Mouse (Mus musculus): ENCODE data around the gene Aqp7. TPM values are rescaled to one million over a fixed set of nuclear protein-coding genes. Genes with fewer than 3 reads are reported as not detected.

Gene Aqp7
- polyA plus RNA-seq, 1 experiment = not detected

GRCm38 (mm10) chr4:41026086-41026787 is 21.7 kb downstream of the Aqp7 start:
- Histone ChIP-seq H3K27me3 (replicated peaks) (no peaks in the 10 kb centered on the region), H3K4me3 (replicated peaks) (no peak overlapping the region), H3K4me1 (peaks cover 28% of the 10 kb centered on the region), H3K9me3 (no peaks in the 10 kb centered on the region), H3K36me3 (replicated peaks; ENCODE audit: low read length) (peaks cover 84% of the 10 kb centered on the region)
- TF ChIP-seq GATA1 (IDR thresholded peaks at IDR 0.05; ENCODE audit: borderline replicate concordance, low read length) (no peak), FLI1 (IDR thresholded peaks at IDR 0.05; ENCODE audit: low read length) (no peak)

- H3K4me1 ChIP-seq = peaks cover 17% of the 10 kb centered on the region
- H3K4me3 ChIP-seq (replicated peaks) = no peak overlapping the region
- no peaks in the 10 kb centered on the region for H3K9me3 ChIP-seq
- peaks cover 94% of the 10 kb centered on the region for H3K36me3 ChIP-seq (replicated peaks; ENCODE audit: low read length)
- TF ChIP-seq GATA1 (IDR thresholded peaks at IDR 0.05; ENCODE audit: borderline replicate concordance, low read length) (no peak), FLI1 (IDR thresholded peaks at IDR 0.05; ENCODE audit: low read length) (no peak)
- no peaks in the 10 kb centered on the region for H3K27me3 ChIP-seq (replicated peaks)
Observed at GRCm38 (mm10) chr4:41021094-41021493, 26.8 kb downstream of the Aqp7 start.

- peaks cover 4% of the 10 kb centered on the region; the same call in 1 of the 2 replicates for H3K4me1 ChIP-seq
- no peak overlapping the region for H3K4me3 ChIP-seq (replicated peaks)
- H3K36me3 ChIP-seq (replicated peaks; ENCODE audit: low read length) = peaks cover 96% of the 10 kb centered on the region
- TF ChIP-seq FLI1 (IDR thresholded peaks at IDR 0.05; ENCODE audit: low read length) = no peak
- no peak for TF ChIP-seq GATA1 (IDR thresholded peaks at IDR 0.05; ENCODE audit: borderline replicate concordance, low read length)
- no peaks in the 10 kb centered on the region for H3K27me3 ChIP-seq (replicated peaks)
- H3K9me3 ChIP-seq = no peaks in the 10 kb centered on the region
Observed at GRCm38 (mm10) chr4:41015798-41016197, 32.1 kb downstream of the Aqp7 start.

- H3K36me3 ChIP-seq (replicated peaks; ENCODE audit: low read length) = peaks cover 98% of the 10 kb centered on the region
Observed at GRCm38 (mm10) chr4:41013351-41013750, 34.6 kb downstream of the Aqp7 start.

GRCm38 (mm10) chr4:41000842-41001639 is 46.9 kb downstream of the Aqp7 start:
- Histone ChIP-seq H3K4me3 (replicated peaks) (no peak overlapping the region), H3K27me3 (replicated peaks) (no peaks in the 10 kb centered on the region), H3K36me3 (replicated peaks; ENCODE audit: low read length) (peaks cover 97% of the 10 kb centered on the region), H3K4me1 (peaks cover 9% of the 10 kb centered on the region), H3K9me3 (no peaks in the 10 kb centered on the region)
- TF ChIP-seq GATA1 (IDR thresholded peaks at IDR 0.05; ENCODE audit: borderline replicate concordance, low read length) (no peak), FLI1 (IDR thresholded peaks at IDR 0.05; ENCODE audit: low read length) (no peak)

More at GRCm38 (mm10) chr4:41013351-41013750, 34.6 kb downstream of the Aqp7 start:
- Histone ChIP-seq H3K27me3 (replicated peaks) (no peaks in the 10 kb centered on the region), H3K4me1 (peaks cover 4% of the 10 kb centered on the region; the same call in 1 of the 2 replicates), H3K4me3 (replicated peaks) (no peak overlapping the region), H3K9me3 (no peaks in the 10 kb centered on the region)
- TF ChIP-seq GATA1 (IDR thresholded peaks at IDR 0.05; ENCODE audit: borderline replicate concordance, low read length) = no peak
- no peak for TF ChIP-seq FLI1 (IDR thresholded peaks at IDR 0.05; ENCODE audit: low read length)

GRCm38 (mm10) chr4:41000271-41000670 is 47.7 kb downstream of the Aqp7 start:
- Histone ChIP-seq H3K36me3 (replicated peaks; ENCODE audit: low read length) (peaks cover 99% of the 10 kb centered on the region), H3K9me3 (no peaks in the 10 kb centered on the region), H3K27me3 (replicated peaks) (no peaks in the 10 kb centered on the region), H3K4me1 (peaks cover 9% of the 10 kb centered on the region), H3K4me3 (replicated peaks) (no peak overlapping the region)
- TF ChIP-seq GATA1 (IDR thresholded peaks at IDR 0.05; ENCODE audit: borderline replicate concordance, low read length) (no peak), FLI1 (IDR thresholded peaks at IDR 0.05; ENCODE audit: low read length) (no peak)

- peaks cover 99% of the 10 kb centered on the region for H3K36me3 ChIP-seq (replicated peaks; ENCODE audit: low read length)
- H3K4me1 ChIP-seq = peaks cover 9% of the 10 kb centered on the region
- no peaks in the 10 kb centered on the region for H3K27me3 ChIP-seq (replicated peaks)
- H3K4me3 ChIP-seq (replicated peaks) = no peak overlapping the region
- H3K9me3 ChIP-seq = no peaks in the 10 kb centered on the region
- TF ChIP-seq FLI1 (IDR thresholded peaks at IDR 0.05; ENCODE audit: low read length) = no peak
- TF ChIP-seq GATA1 (IDR thresholded peaks at IDR 0.05; ENCODE audit: borderline replicate concordance, low read length) = no peak
Observed at GRCm38 (mm10) chr4:40997916-40998315, 50.0 kb downstream of the Aqp7 start.

GRCm38 (mm10) chr4:40996302-40996701 is 51.6 kb downstream of the Aqp7 start:
- no peaks in the 10 kb centered on the region for H3K9me3 ChIP-seq
- H3K4me3 ChIP-seq (replicated peaks) = no peak overlapping the region
- peaks cover 9% of the 10 kb centered on the region for H3K4me1 ChIP-seq
- H3K27me3 ChIP-seq (replicated peaks) = no peaks in the 10 kb centered on the region
- peaks cover 98% of the 10 kb centered on the region for H3K36me3 ChIP-seq (replicated peaks; ENCODE audit: low read length)
- no peak for TF ChIP-seq GATA1 (IDR thresholded peaks at IDR 0.05; ENCODE audit: borderline replicate concordance, low read length)
- TF ChIP-seq FLI1 (IDR thresholded peaks at IDR 0.05; ENCODE audit: low read length) = no peak

GRCm38 (mm10) chr4:40989633-40990032 is 58.3 kb downstream of the Aqp7 start:
- peaks cover 98% of the 10 kb centered on the region for H3K36me3 ChIP-seq (replicated peaks; ENCODE audit: low read length)

GRCm38 (mm10) chr4:40983686-40984085 is 64.3 kb downstream of the Aqp7 start:
- TF ChIP-seq FLI1 (IDR thresholded peaks at IDR 0.05; ENCODE audit: low read length) = no peak
- no peak for TF ChIP-seq GATA1 (IDR thresholded peaks at IDR 0.05; ENCODE audit: borderline replicate concordance, low read length)
- Histone ChIP-seq H3K36me3 (replicated peaks; ENCODE audit: low read length) (peaks cover 97% of the 10 kb centered on the region), H3K4me3 (replicated peaks) (no peak overlapping the region), H3K9me3 (no peaks in the 10 kb centered on the region), H3K4me1 (peaks cover 40% of the 10 kb centered on the region), H3K27me3 (replicated peaks) (no peaks in the 10 kb centered on the region)

More at GRCm38 (mm10) chr4:40989633-40990032, 58.3 kb downstream of the Aqp7 start:
- H3K9me3 ChIP-seq = no peaks in the 10 kb centered on the region
- H3K4me3 ChIP-seq (replicated peaks) = no peak overlapping the region
- no peaks in the 10 kb centered on the region for H3K4me1 ChIP-seq
- TF ChIP-seq GATA1 (IDR thresholded peaks at IDR 0.05; ENCODE audit: borderline replicate concordance, low read length) = no peak
- TF ChIP-seq FLI1 (IDR thresholded peaks at IDR 0.05; ENCODE audit: low read length) = no peak
- no peaks in the 10 kb centered on the region for H3K27me3 ChIP-seq (replicated peaks)

Other genes with a start within 250 kb of the Aqp7 start
- gene B4galt1, start 194.1 kb downstream of the Aqp7 start, polyA plus RNA-seq (2012; ENCODE audit: insufficient read depth, low replicate concordance) = 43.8 and 101 TPM in 2 replicates
- not detected in 2 replicates for gene Spink4, start 128.1 kb downstream of the Aqp7 start, polyA plus RNA-seq (2012; ENCODE audit: insufficient read depth, low replicate concordance)
- 409 and 1,033 TPM in 2 replicates for gene Bag1, start 99.8 kb downstream of the Aqp7 start, polyA plus RNA-seq (2012; ENCODE audit: insufficient read depth, low replicate concordance)
- gene Chmp5, start 99.7 kb downstream of the Aqp7 start, polyA plus RNA-seq (2012; ENCODE audit: insufficient read depth, low replicate concordance) = 6.2 TPM in 1 of 2 replicates, not detected in the other
- 1.2 and 4.1 TPM in 2 replicates for gene Nfx1, start 77.2 kb downstream of the Aqp7 start, polyA plus RNA-seq (2012; ENCODE audit: insufficient read depth, low replicate concordance)
- not detected in 2 replicates for gene Aqp3, start 50.0 kb upstream of the Aqp7 start, polyA plus RNA-seq (2012; ENCODE audit: insufficient read depth, low replicate concordance)
- 22.2 and 35.2 TPM in 2 replicates for gene Nol6, start 76.3 kb upstream of the Aqp7 start, polyA plus RNA-seq (2012; ENCODE audit: insufficient read depth, low replicate concordance)
- 25.8 and 32.8 TPM in 2 replicates for gene Ube2r2, start 87.6 kb upstream of the Aqp7 start, polyA plus RNA-seq (2012; ENCODE audit: insufficient read depth, low replicate concordance)
- gene Ubap2, start 227.0 kb upstream of the Aqp7 start, polyA plus RNA-seq (2012; ENCODE audit: insufficient read depth, low replicate concordance) = 277 and 564 TPM in 2 replicates